Mouse (Mus musculus): ENCODE measurements at regions not wholly inside any gene's neighbourhood (a gene's known extent, or its start where the extent isn't known, plus 50 kb on each side); places are given as distances from the start of the nearest gene placed in this dataset.

DNA sequence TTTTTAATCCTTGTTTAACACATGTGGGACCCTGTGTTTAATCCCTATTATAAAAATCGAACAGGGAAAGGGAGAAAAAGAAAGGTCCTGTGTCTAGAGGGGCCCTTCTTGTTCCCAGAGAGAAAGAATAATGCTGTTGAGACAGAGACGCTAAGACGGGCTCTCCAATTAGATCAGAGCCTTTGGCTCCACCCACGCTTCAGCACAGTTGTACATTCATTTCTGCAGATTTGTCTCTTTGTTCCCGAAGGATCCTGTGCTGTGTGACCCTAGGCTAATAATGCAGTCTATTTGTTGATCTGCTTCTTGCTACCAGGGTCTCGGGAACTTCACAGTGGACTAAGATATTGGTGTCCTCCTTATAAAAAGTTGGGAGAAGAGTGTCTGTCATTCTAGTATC is 92.0 kb downstream of the Cdc5l start:
- DNase-seq (ENCODE audit: low read depth, low spot score), result no peak

- DNase-seq (ENCODE audit: low read depth, low spot score), result no peak
Observed at GRCm38 (mm10) chr17:45340851-45341250, 92.7 kb downstream of the Cdc5l start.

DNA sequence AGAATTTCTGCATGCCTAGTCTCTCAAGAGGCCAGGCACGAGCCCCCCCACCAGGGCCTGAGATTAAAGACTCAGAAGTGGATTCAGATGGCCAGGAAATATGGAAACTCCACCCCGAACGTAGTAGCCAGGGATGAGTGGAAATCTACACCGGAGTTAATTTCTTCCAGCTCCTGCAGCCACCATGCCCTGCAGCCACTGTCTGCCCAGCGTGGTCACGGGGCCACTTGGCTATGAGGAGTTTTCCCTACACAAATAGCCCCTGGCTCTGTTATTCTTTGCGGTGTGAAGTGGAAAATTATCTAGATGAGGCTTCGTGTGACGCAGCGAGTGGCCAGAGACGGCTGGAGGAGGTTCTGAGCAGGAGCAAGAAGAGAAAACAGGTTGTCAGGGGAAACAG is 94.3 kb downstream of the Cdc5l start:
- no peak for DNase-seq (ENCODE audit: low read depth, low spot score)

GRCm38 (mm10) chr17:45338086-45338485 is 95.5 kb downstream of the Cdc5l start:
- DNase-seq (ENCODE audit: low read depth, low spot score), result no peak

- DNase-seq (ENCODE audit: low read depth, low spot score), result no peak
Observed at GRCm38 (mm10) chr17:45335586-45336151, 97.9 kb downstream of the Cdc5l start.

- no peak for DNase-seq (ENCODE audit: low read depth, low spot score)
Observed at GRCm38 (mm10) chr17:45334732-45335381, 98.7 kb downstream of the Cdc5l start.

- no peak for DNase-seq (ENCODE audit: low read depth, low spot score)
Observed at GRCm38 (mm10) chr17:45332321-45332720, 101.2 kb downstream of the Cdc5l start.

DNA sequence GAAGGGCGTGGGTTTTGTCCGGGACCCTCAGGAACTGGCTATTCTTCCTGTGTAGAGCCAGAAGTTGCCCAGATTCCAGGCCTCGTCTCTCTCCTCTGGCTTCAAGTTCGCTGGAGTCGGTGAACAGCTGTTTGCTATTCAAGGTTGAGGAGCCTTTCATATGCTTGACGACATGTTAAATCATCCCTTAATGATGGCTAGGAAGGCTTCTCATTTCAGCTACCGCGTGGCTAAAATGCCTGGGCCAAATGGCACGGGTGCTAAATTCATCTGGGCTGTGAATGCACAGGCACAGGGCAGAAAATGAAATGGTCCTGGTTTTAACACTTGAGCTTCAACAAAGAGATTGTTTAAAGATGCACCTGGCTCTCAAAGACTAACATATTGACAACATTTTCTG is 104.3 kb downstream of the Cdc5l start:
- DNase-seq (ENCODE audit: low read depth, low spot score), result no peak

DNA sequence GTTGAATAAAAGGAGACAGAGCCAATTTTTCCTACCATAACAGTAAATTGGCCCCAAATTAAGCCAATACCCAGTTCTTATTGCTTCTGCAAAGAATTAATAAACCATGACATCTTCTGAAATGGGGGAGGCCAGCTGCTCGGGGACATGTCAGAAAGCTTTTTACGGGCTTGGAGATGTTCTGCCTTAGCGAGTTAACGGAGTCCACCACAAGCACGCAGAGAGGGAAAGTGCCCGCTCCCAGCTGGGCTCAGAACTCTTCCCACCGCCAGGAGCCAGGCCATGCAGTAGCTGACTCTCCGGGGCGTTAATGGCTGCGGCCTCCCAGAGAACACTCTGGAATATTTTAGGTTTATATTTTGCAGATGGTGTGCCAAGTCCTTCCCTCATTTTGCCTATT is 106.8 kb downstream of the Cdc5l start:
- DNase-seq (ENCODE audit: low read depth, low spot score), result no peak

DNA sequence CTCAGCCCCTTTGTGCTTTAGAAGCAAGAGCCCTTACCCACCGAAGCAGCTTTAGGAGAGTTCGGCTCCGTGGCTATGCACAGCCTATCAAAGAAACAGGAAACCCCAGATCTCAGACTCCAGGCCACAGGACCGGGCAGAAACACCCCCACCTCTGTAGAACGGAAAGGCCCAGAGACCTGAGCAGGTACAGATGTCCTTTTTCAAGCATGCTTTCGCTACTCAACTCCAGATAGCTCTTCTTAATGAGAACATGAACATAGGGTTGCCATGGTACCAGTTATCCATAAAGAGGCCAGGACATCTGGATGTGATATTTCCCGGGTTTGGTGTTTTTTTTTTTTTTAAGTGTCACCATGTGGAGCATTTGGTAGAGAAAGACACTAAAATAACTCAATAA is 107.4 kb downstream of the Cdc5l start:
- DNase-seq (ENCODE audit: low read depth, low spot score), result no peak

DNA sequence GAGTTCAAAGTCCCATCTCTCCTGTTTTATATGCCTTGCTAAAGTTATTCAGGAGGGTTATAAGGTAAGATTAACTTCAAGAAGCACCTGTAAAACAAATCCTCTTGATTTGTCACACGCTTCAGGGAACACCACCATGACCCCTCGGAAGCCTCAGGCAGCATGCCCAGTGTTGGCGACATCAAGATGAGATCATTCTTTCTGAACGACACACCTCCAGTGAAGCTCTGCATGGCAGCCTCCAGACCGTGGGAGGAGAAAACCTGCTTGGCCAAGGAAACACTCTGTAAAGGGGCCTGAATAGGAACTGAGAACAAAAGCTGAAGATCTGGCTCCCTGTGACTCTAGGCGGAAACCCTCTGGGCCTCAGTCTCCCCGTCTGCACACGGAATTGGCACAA is 110.7 kb downstream of the Cdc5l start:
- DNase-seq (ENCODE audit: low read depth, low spot score), result no peak

DNA sequence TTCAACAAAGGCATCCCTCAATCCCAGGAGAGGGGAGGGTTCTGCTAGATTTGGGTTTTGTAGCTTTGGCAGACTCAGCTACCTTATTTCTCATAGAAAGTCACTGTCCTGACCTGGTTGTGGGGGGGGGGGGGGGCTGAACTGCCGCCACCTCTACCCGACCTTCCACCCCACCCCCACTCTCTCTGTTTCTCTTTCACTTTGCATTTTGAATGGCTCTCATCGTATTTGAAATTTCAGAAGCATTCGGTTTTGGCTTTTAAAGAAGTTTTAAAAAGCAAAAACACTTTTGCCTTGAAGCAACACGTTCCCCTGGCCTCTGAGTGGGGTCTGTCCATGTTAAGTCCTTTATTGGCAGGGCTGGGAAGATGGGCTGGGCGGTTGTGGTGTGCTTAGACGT is 113.5 kb downstream of the Cdc5l start:
- no peak for DNase-seq (ENCODE audit: low read depth, low spot score)

DNA sequence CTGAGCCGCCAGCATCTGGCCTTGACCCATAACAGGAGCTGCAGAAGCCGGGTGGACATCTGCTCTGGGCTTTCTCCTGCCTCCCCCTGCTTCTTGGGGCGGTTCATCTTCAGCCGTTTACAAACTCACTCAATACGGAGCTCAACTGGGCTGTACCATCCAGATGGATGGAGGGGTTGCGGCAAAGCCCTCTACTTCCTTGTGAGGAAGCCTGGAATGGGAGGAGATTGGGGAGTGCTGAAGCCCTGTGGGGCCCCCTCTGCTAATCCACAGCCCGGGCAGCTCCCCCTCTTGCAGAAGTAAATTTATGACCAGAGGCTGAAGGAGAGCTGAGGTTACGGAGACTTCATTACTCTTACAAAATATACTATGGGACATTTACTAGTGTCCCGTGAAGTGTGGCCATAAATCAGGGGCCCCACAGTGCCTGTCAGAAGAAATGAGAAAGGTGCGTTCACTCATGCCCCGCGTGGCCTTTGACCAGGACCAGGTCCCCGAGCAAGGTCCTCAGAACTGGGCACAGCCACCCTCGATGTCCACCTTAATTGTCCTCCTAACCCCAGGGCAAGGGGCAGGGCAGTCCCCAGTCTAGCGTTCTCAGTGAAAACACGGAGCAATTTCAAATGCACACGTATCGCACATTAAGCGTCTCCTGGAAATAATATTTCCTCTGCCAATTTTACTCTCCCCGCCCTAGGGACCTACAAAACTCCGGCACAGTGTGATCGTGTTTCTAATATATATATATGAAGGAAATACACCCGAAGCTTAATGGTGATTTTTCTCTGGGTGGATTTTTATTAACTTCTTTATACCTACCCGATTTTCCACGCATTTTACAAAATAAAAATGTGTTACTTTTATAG is 115.1 kb downstream of the Cdc5l start:
- no peak for DNase-seq (ENCODE audit: low read depth, low spot score)

DNA sequence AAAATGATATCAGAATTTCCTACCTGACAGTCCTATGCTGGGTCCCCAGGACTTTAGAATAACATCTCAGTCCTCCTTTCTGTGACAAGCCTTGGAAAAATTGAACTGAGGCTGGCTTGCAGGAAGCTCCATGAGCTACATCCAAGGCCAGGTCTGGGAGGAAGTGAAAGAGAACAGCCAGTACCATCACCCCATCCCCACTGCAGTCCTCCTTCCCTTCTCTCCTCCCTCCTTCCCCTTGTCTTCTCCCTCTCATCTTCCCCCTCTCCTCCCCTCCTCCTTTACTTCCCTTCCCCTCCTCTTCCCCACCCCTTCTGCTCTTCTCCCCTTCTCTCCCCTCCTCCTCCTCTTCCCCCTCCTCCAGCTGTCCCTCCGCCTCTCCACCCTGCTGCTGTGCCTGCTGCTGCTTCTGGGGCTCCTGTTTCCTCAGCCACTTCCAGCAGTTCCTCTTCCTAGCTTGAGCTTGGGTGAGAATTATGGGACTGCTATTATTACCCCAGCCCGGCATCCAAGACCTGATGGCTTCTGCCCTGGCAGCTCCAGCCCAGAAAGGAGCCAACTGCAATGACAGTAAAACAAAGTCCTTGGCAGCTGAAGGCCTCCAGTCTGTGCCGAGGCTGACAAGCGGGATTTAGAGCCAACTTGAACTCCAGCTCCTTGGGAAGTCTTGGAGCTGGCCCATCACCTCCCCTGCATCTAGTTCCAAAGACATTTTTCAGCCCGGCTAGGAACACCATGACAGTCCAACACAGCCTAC is 120.8 kb downstream of the Cdc5l start:
- no peak for DNase-seq (ENCODE audit: low read depth, low spot score)

- no peak for DNase-seq (ENCODE audit: low read depth, low spot score)
Observed at GRCm38 (mm10) chr17:45306506-45306905, 127.0 kb downstream of the Cdc5l start.

- no peak for DNase-seq (ENCODE audit: low read depth, low spot score)
Observed at GRCm38 (mm10) chr17:45303183-45303582, 130.4 kb downstream of the Cdc5l start.

DNA sequence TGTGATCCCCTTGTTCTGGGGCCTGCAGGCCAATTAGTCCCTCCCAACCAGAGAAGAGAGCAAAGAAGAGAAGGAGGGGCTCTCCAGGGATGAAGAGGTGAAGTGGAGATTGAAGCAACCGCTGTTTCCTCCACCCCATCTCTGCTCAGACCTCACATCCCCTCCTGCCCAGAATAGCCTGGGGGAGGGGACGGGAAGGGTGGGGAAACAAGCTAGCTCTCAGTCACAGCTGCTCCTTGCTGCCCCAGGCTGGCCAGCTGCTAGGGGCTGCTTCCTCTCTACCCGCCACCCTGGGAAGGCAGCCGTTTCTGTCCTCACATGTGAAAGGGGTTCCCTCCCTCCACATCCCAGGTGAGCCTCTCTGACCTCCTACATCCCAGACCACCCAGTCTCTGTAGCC is 135.2 kb downstream of the Cdc5l start:
- DNase-seq (ENCODE audit: low read depth, low spot score), result no peak

DNA sequence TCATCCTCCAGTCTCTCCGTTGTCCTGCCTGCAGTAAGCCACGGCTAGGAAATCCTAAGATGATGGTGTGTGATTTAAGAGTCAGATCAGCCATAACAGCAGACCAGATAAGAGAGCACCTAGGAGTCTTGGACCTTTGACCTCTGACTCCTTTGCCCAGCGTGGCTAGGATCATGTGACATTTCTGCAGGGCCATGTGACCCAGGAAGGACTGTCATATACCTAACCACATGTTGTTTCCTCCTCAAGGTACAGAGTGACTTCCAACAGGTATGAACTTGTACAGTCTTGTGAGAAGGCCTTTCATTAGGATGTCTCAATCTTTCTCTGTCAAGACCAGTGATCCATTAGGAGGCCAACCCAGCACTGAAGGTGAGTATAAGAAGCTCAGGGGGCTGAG is 135.7 kb downstream of the Cdc5l start:
- DNase-seq (ENCODE audit: low read depth, low spot score), result no peak

- DNase-seq (ENCODE audit: low read depth, low spot score), result no peak
Observed at GRCm38 (mm10) chr17:45296363-45296762, 137.2 kb downstream of the Cdc5l start.

- no peak for DNase-seq (ENCODE audit: low read depth, low spot score)
Observed at GRCm38 (mm10) chr17:45294886-45295285, 138.7 kb downstream of the Cdc5l start.

GRCm38 (mm10) chr17:45294256-45294865 is 139.2 kb downstream of the Cdc5l start:
- DNase-seq (ENCODE audit: low read depth, low spot score), result no peak

DNA sequence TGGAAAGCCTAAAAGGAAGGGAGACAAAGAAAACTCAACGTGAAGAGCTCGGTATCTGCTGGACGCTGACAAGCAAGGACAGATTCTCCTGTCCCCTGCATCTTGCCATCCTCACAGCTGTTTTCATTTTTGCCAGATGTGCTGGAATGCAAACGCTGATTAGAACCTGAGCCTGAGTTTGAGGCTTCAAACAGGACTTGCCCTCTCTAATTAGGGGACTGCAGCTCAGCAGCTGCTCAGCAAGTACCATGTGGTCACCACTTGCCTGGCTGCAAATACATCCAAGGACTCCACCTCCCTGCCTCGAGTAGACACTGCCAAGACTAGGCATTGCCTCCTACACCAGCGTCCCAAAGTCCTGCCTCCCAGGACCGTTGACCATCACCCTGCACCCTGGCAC is 140.7 kb downstream of the Cdc5l start:
- no peak for DNase-seq (ENCODE audit: low read depth, low spot score)

Measured in retina, postnatal 7 days (tissue).